Mouse (Mus musculus): Measurements from ENCODE around the gene Nr1i3.

DNA sequence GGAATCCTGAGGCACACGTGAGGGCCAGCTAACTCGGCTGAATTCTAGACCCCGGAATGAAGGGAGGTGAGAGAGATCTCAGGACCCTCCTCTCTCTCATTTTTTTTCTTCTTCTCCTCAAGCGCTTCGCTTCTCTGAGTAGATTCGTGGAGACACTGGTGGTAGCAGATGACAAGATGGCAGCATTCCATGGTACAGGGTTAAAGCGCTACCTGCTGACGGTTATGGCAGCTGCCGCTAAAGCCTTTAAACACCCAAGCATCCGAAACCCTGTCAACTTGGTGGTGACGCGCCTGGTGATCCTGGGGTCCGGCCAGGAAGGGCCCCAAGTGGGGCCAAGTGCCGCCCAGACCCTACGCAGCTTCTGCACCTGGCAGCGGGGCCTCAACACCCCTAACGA, 38.6 kb downstream of the Nr1i3 start:
- no peak for TF ChIP-seq GATA1 (IDR thresholded peaks at IDR 0.05; ENCODE audit: low read length)
- no peak for TF ChIP-seq TAL1 (IDR thresholded peaks at IDR 0.05; ENCODE audit: low read length)

Measured in erythroblast, embryonic 14.5 days (primary cell).